Mouse (Mus musculus) megakaryocyte, embryonic 14.5 days (primary cell): Measurements from ENCODE around the gene Adgrl3.

Experiments
- FLI1 ChIP-seq: IDR thresholded peaks from 2 replicates; pipeline ENCODE4 v1.6.1; 2012; ENCODE audit warnings: low read length, inconsistent platforms, mixed read lengths
- GATA1 ChIP-seq: IDR thresholded peaks from 3 replicates; pipeline ENCODE4 v1.6.1; 2012; ENCODE audit warnings: mixed read lengths, low read length, inconsistent platforms, borderline replicate concordance

GRCm38 (mm10) chr5:81022306-81023071 is 2.6 kb downstream of the Adgrl3 start:
- TF ChIP-seq GATA1 (no peak), FLI1 (no peak)
